21 mouse cellular contexts compared by ENCODE assay signal in genomic region chr7:137555481-137555880, GRCm38 (mm10).
DNase-seq lines count a peak whose midpoint lies in the region; ATAC-seq and TF ChIP-seq lines count a peak whose summit lies in the region.
"Had no signal": no experiment of that assay in that cellular context is flagged by ENCODE, and none has a peak within 500 bp of the region (broad histone marks: within the 10 kb centered on the region; RNA-seq: fewer than 3 reads in every experiment).

No protein-coding gene starts in this region.

- TF ChIP-seq EP300 in liver, postnatal 0 days (IDR thresholded peaks at IDR 0.05; ENCODE audit: low read depth): no peak

- no peak overlapping the region for H3K27ac ChIP-seq in heart, embryonic 10.5 days
- H3K27ac ChIP-seq in liver, postnatal 0 days (ENCODE audit: low read depth): no peak overlapping the region
- H3K27ac ChIP-seq in intestine, embryonic 16.5 days (ENCODE audit: low read length): no peak overlapping the region
- H3K27ac ChIP-seq: embryonic facial prominence, embryonic 10.5 days; forebrain, embryonic 15.5 days; heart, adult 2 months; hindbrain, embryonic 14.5 days had no signal

- no peak overlapping the region for H3K4me3 ChIP-seq in heart, embryonic 10.5 days
- H3K4me3 ChIP-seq in liver, postnatal 0 days (ENCODE audit: low read depth, low read length): no peak overlapping the region
- H3K4me3 ChIP-seq in intestine, embryonic 16.5 days (ENCODE audit: low read length): no peak overlapping the region
- H3K4me3 ChIP-seq: embryonic facial prominence, embryonic 10.5 days; forebrain, embryonic 15.5 days; heart, adult 2 months had no signal

- ATAC-seq in liver, postnatal 0 days: peak; percentile 76
- ATAC-seq in intestine, embryonic 16.5 days: peak; percentile 82
- ATAC-seq: activated CD4-positive, CD25-positive, alpha-beta regulatory T cell, adult 4 months; forebrain, embryonic 15.5 days; inflammation-experienced regulatory T-cells, adult 6 months; Patski had no signal

- 68% methylated on average over 2 of the region's 2 CpGs for WGBS in heart, embryonic 10.5 days
- 50% methylated on average over 2 of the region's 2 CpGs for WGBS in liver, postnatal 0 days (ENCODE audit: insufficient replicate concordance)
- WGBS in intestine, embryonic 16.5 days: 62% methylated on average over 2 of the region's 2 CpGs

- no peak for TF ChIP-seq CTCF in liver, postnatal 0 days (IDR thresholded peaks at IDR 0.05; ENCODE audit: low read depth)
- TF ChIP-seq CTCF in brain, embryonic 14.5 days (IDR thresholded peaks at IDR 0.05; ENCODE audit: borderline replicate concordance, extremely low read depth, insufficient read depth, insufficient read length): no peak

- DNase-seq in heart, embryonic 10.5 days (ENCODE audit: low spot score): peak; percentile 24
- DNase-seq in heart, adult 8-10 months (ENCODE audit: low spot score): no peak
- DNase-seq in liver, postnatal 0 days: peak; percentile 22
- DNase-seq in liver: no peak
- DNase-seq in brain, embryonic 14.5 days (ENCODE audit: low read depth): peak; percentile 37
- no peak for DNase-seq in embryo, embryonic 9.5 days (ENCODE audit: extremely low spot score)
- DNase-seq: adrenal gland, postnatal 14 days; cerebellum, adult 18-20 months; cerebellum, adult 9-11 months; cerebellum, postnatal 36 days; gastrocnemius, postnatal 10 days; heart, postnatal 10 days; heart, postnatal 4 days had no signal

- H3K9ac ChIP-seq in liver, postnatal 0 days (replicated peaks): no peak overlapping the region
- H3K9ac ChIP-seq in intestine, embryonic 16.5 days (ENCODE audit: low read depth, low read length): no peak overlapping the region
- H3K9ac ChIP-seq: forebrain, embryonic 15.5 days; hindbrain, embryonic 14.5 days had no signal

- H3K27me3 ChIP-seq in heart, embryonic 10.5 days (ENCODE audit: insufficient read depth, poor library complexity, severe bottlenecking): no peaks in the 10 kb centered on the region
- no peaks in the 10 kb centered on the region for H3K27me3 ChIP-seq in liver, postnatal 0 days (ENCODE audit: insufficient read depth, low read length)
- H3K27me3 ChIP-seq in intestine, embryonic 16.5 days (replicated peaks; ENCODE audit: control insufficient read depth, insufficient read depth, low read length): no peaks in the 10 kb centered on the region
- H3K27me3 ChIP-seq: forebrain, embryonic 15.5 days; Patski had no signal

- no peak overlapping the region for H3K4me2 ChIP-seq in liver, postnatal 0 days (ENCODE audit: low read depth, low read length)
- H3K4me2 ChIP-seq in intestine, embryonic 16.5 days (ENCODE audit: low read depth, low read length): no peak overlapping the region
- H3K4me2 ChIP-seq: forebrain, embryonic 15.5 days; hindbrain, embryonic 14.5 days had no signal

- no peaks in the 10 kb centered on the region for H3K9me3 ChIP-seq in heart, embryonic 10.5 days
- H3K9me3 ChIP-seq in liver, postnatal 0 days (ENCODE audit: low read length): no peaks in the 10 kb centered on the region
- no peaks in the 10 kb centered on the region for H3K9me3 ChIP-seq in intestine, embryonic 16.5 days (ENCODE audit: control insufficient read depth, low read length)
- H3K9me3 ChIP-seq: embryonic facial prominence, embryonic 10.5 days; forebrain, embryonic 15.5 days had no signal

- TF ChIP-seq POLR2A in brain, embryonic 14.5 days (IDR thresholded peaks at IDR 0.05; ENCODE audit: borderline replicate concordance, extremely low read depth, insufficient read depth, insufficient read length, poor library complexity, severe bottlenecking): no peak

- H3K4me1 ChIP-seq in heart, embryonic 10.5 days: no peaks in the 10 kb centered on the region
- H3K4me1 ChIP-seq in liver, postnatal 0 days (ENCODE audit: insufficient read depth): no peaks in the 10 kb centered on the region
- no peaks in the 10 kb centered on the region for H3K4me1 ChIP-seq in intestine, embryonic 16.5 days (ENCODE audit: control insufficient read depth, insufficient read depth, low read length)
- H3K4me1 ChIP-seq: embryonic facial prominence, embryonic 10.5 days had no signal

- no peaks in the 10 kb centered on the region for H3K36me3 ChIP-seq in heart, embryonic 10.5 days
- no peaks in the 10 kb centered on the region for H3K36me3 ChIP-seq in liver, postnatal 0 days (replicated peaks; ENCODE audit: insufficient read depth, low read length)
- no peaks in the 10 kb centered on the region for H3K36me3 ChIP-seq in intestine, embryonic 16.5 days (ENCODE audit: control insufficient read depth, insufficient read depth, low read length)
- H3K36me3 ChIP-seq: embryonic facial prominence, embryonic 10.5 days; forebrain, embryonic 15.5 days had no signal

Comparison
In these comparisons a context has a peak if more than half of its experiments do, and no peak if none do; other contexts are left out.
1. DNase-seq: peak in heart, embryonic 10.5 days (single experiment), liver, postnatal 0 days (single experiment) and brain, embryonic 14.5 days (single experiment); none in heart, adult 8-10 months (single experiment), liver (single experiment) and embryo, embryonic 9.5 days (single experiment).